Mouse (Mus musculus) small intestine, adult 2 months (tissue): Measurements from ENCODE around the gene Mettl23.

Experiments
- CTCF ChIP-seq: fragments of 200-500 bp; IDR thresholded peaks from 2 replicates; pipeline ENCODE4 v1.5.1; 2012; ENCODE audit warnings: low read depth, mild to moderate bottlenecking, control low read depth, inconsistent platforms, low read length, moderate library complexity, mixed read lengths; ENCODE audit not compliant: insufficient replicate concordance, insufficient read length; ENCODE audit errors: extremely low read depth
- POLR2A ChIP-seq: fragments of 200-500 bp; IDR thresholded peaks from 2 replicates; pipeline ENCODE4 v1.6.1; 2012; ENCODE audit warnings: low read depth, mild to moderate bottlenecking, control low read depth, inconsistent platforms, low read length, moderate library complexity

DNA sequence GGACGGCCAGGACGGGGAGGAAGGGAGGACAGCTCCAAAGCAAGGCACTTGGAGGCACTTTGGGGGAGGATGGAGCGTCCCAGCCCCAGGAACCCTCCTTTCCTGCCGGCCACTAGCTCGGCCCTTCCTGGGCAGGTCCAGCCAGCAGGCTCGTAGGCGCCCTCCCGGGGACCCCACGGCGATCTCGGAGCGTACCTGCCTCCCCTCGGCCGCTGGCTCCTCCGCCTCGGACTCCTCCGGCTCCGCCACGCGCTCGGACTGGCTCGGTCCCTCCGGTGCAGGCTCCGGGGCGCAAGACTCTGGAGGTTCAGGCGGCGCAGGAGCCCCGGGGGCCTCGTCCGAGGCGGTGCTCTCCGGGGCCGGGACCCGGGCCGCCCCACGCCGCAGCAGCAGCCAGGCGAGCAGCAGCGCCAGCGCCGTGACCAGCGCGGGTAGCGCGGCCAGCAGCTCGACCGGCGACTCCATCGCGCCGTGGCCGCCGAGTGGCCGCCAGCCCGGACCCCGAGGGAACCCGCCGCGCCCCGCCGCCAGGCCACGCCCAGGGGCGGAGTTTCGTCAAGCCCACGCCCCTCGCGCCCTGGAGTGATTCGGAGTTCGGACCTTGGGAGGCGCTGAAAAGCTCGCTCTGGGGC lies 15.4 kb upstream of the Mettl23 start, which contains the start of gene Mxra7:
- TF ChIP-seq CTCF: no peak
- TF ChIP-seq POLR2A: peak; percentile 42; the same call in 1 of the 2 replicates
